Mouse (Mus musculus): ENCODE results near the gene Atp6v0c. TPM values are rescaled to one million over a fixed set of nuclear protein-coding genes. Genes with fewer than 3 reads are reported as not detected.
"Not testable (repeated sequence)": the region's sequence is repeated elsewhere in the genome, so short reads cannot be mapped to it uniquely, and the experiment has no call there.

Atp6v0c gene
- polyA plus RNA-seq, 1 experiment from 2014 or later: 445 TPM

GRCm38 (mm10) chr17:24139256-24139655, 30.2 kb downstream of the Atp6v0c start:
- peaks cover 34% of the 10 kb centered on the region for H3K4me1 ChIP-seq (ENCODE audit: insufficient read depth)
- no peaks in the 10 kb centered on the region for H3K27me3 ChIP-seq (ENCODE audit: insufficient read depth, low read length)
- no peak overlapping the region for H3K9ac ChIP-seq (replicated peaks)
- ATAC-seq (no peak), DNase-seq (no peak)
- H3K36me3 ChIP-seq (replicated peaks; ENCODE audit: insufficient read depth, low read length): no peaks in the 10 kb centered on the region
- TF ChIP-seq EP300 (IDR thresholded peaks at IDR 0.05; ENCODE audit: low read depth): no peak
- TF ChIP-seq CTCF (IDR thresholded peaks at IDR 0.05; ENCODE audit: low read depth): no peak
- peak overlapping the region; percentile 18; the same call in 1 of the 2 replicates for H3K4me2 ChIP-seq (ENCODE audit: low read depth, low read length)
- peak overlapping the region; percentile 93; the same call in 1 of the 2 replicates for H3K27ac ChIP-seq (ENCODE audit: low read depth)
- H3K9me3 ChIP-seq (ENCODE audit: low read length): no peaks in the 10 kb centered on the region
- WGBS (ENCODE audit: insufficient replicate concordance): 73% methylated on average over 3 of the region's 3 CpGs
- H3K4me3 ChIP-seq (ENCODE audit: low read depth, low read length): no peak overlapping the region

GRCm38 (mm10) chr17:24137226-24137880, 32.1 kb downstream of the Atp6v0c start:
- peaks cover 35% of the 10 kb centered on the region for H3K4me1 ChIP-seq (ENCODE audit: insufficient read depth)
- no peak for DNase-seq

GRCm38 (mm10) chr17:24134062-24134461, 35.4 kb downstream of the Atp6v0c start:
- no peaks in the 10 kb centered on the region for H3K27me3 ChIP-seq (ENCODE audit: insufficient read depth, low read length)
- ATAC-seq (no peak), DNase-seq (no peak)
- no peak overlapping the region for H3K27ac ChIP-seq (ENCODE audit: low read depth)
- TF ChIP-seq EP300 (IDR thresholded peaks at IDR 0.05; ENCODE audit: low read depth): no peak
- TF ChIP-seq CTCF (IDR thresholded peaks at IDR 0.05; ENCODE audit: low read depth): no peak
- no peak overlapping the region for H3K9ac ChIP-seq (replicated peaks)
- no peaks in the 10 kb centered on the region for H3K9me3 ChIP-seq (ENCODE audit: low read length)
- H3K4me1 ChIP-seq (ENCODE audit: insufficient read depth): peaks cover 19% of the 10 kb centered on the region
- H3K36me3 ChIP-seq (replicated peaks; ENCODE audit: insufficient read depth, low read length): no peaks in the 10 kb centered on the region
- H3K4me2 ChIP-seq (ENCODE audit: low read depth, low read length): no peak overlapping the region
- H3K4me3 ChIP-seq (ENCODE audit: low read depth, low read length): no peak overlapping the region

More at GRCm38 (mm10) chr17:24137226-24137880, 32.1 kb downstream of the Atp6v0c start:
- peak overlapping the region; percentile 2; the same call in 1 of the 2 replicates for H3K27ac ChIP-seq (ENCODE audit: low read depth)
- H3K4me2 ChIP-seq (ENCODE audit: low read depth, low read length): no peak overlapping the region
- WGBS (ENCODE audit: insufficient replicate concordance): 50% methylated on average over 2 of the region's 2 CpGs
- H3K9me3 ChIP-seq (ENCODE audit: low read length): no peaks in the 10 kb centered on the region
- no peak overlapping the region for H3K4me3 ChIP-seq (ENCODE audit: low read depth, low read length)
- ATAC-seq: no peak
- no peak overlapping the region for H3K9ac ChIP-seq (replicated peaks)
- TF ChIP-seq CTCF (IDR thresholded peaks at IDR 0.05; ENCODE audit: low read depth): no peak
- no peak for TF ChIP-seq EP300 (IDR thresholded peaks at IDR 0.05; ENCODE audit: low read depth)
- H3K36me3 ChIP-seq (replicated peaks; ENCODE audit: insufficient read depth, low read length): no peaks in the 10 kb centered on the region
- H3K27me3 ChIP-seq (ENCODE audit: insufficient read depth, low read length): no peaks in the 10 kb centered on the region

- not testable (repeated sequence) for H3K27me3 ChIP-seq (ENCODE audit: insufficient read depth, low read length); H3K36me3 ChIP-seq (replicated peaks; ENCODE audit: insufficient read depth, low read length); DNase-seq; H3K27ac ChIP-seq (ENCODE audit: low read depth); H3K9me3 ChIP-seq (ENCODE audit: low read length); ATAC-seq; H3K9ac ChIP-seq (replicated peaks); H3K4me3 ChIP-seq (ENCODE audit: low read depth, low read length); H3K4me2 ChIP-seq (ENCODE audit: low read depth, low read length)
- peaks cover 17% of the 10 kb centered on the region; the same call in 1 of the 2 replicates for H3K4me1 ChIP-seq (ENCODE audit: insufficient read depth)
- peak; percentile 44 for TF ChIP-seq CTCF (IDR thresholded peaks at IDR 0.05; ENCODE audit: low read depth)
- WGBS (ENCODE audit: insufficient replicate concordance): 87% methylated on average over 4 of the region's 4 CpGs
Observed at GRCm38 (mm10) chr17:24132919-24133318, 36.6 kb downstream of the Atp6v0c start.

- peaks cover 14% of the 10 kb centered on the region; the same call in 1 of the 2 replicates for H3K4me1 ChIP-seq (ENCODE audit: insufficient read depth)
- H3K4me3 ChIP-seq (ENCODE audit: low read depth, low read length): no peak overlapping the region
- peak; percentile 43 for TF ChIP-seq CTCF (IDR thresholded peaks at IDR 0.05; ENCODE audit: low read depth)
- TF ChIP-seq EP300 (IDR thresholded peaks at IDR 0.05; ENCODE audit: low read depth): no peak
- H3K36me3 ChIP-seq (replicated peaks; ENCODE audit: insufficient read depth, low read length): no peaks in the 10 kb centered on the region
- H3K9ac ChIP-seq (replicated peaks): no peak overlapping the region
- DNase-seq: no peak
- H3K27me3 ChIP-seq (ENCODE audit: insufficient read depth, low read length): no peaks in the 10 kb centered on the region
- H3K27ac ChIP-seq (ENCODE audit: low read depth): no peak overlapping the region
- WGBS (ENCODE audit: insufficient replicate concordance): 93% methylated on average over 3 of the region's 3 CpGs
- ATAC-seq: no peak
- no peak overlapping the region for H3K4me2 ChIP-seq (ENCODE audit: low read depth, low read length)
- H3K9me3 ChIP-seq (ENCODE audit: low read length): no peaks in the 10 kb centered on the region
Observed at GRCm38 (mm10) chr17:24131570-24131969, 37.9 kb downstream of the Atp6v0c start.

GRCm38 (mm10) chr17:24129246-24129645, 40.3 kb downstream of the Atp6v0c start:
- not testable (repeated sequence) for H3K27ac ChIP-seq (ENCODE audit: low read depth); DNase-seq; H3K36me3 ChIP-seq (replicated peaks; ENCODE audit: insufficient read depth, low read length); H3K4me2 ChIP-seq (ENCODE audit: low read depth, low read length); H3K4me3 ChIP-seq (ENCODE audit: low read depth, low read length); H3K9me3 ChIP-seq (ENCODE audit: low read length); H3K9ac ChIP-seq (replicated peaks); H3K27me3 ChIP-seq (ENCODE audit: insufficient read depth, low read length); ATAC-seq
- WGBS (ENCODE audit: insufficient replicate concordance): 82% methylated on average over 4 of the region's 4 CpGs
- peaks cover 13% of the 10 kb centered on the region; the same call in 1 of the 2 replicates for H3K4me1 ChIP-seq (ENCODE audit: insufficient read depth)
